Mouse (Mus musculus) intestine, postnatal 0 days (tissue): ENCODE measurements around the gene Popdc3. TPM values are rescaled to one million over a fixed set of nuclear protein-coding genes. Genes with fewer than 3 reads are reported as not detected.

Source experiments
- ATAC-seq: fragments of 200-750 bp; cut with Nextera tagmentation; 2 replicates; pipeline ENCODE4 v1.8.0; 2017; ENCODE audit warnings: mild to moderate bottlenecking, moderate TSS enrichment, moderate library complexity
- H3K27ac ChIP-seq: fragments of 300-500 bp; sonication (generic); 2 replicates; pipeline ENCODE4 v1.5.1; 2014; ENCODE audit warnings: mild to moderate bottlenecking, low read depth, low read length, moderate library complexity
- H3K27me3 ChIP-seq: fragments of 300-500 bp; sonication (generic); replicated peaks from 2 replicates; pipeline ENCODE4 v1.6.1; 2014; ENCODE audit warnings: low read length, mixed read lengths; ENCODE audit not compliant: control insufficient read depth, insufficient read depth
- H3K36me3 ChIP-seq: fragments of 300-500 bp; sonication (generic); 2 replicates; pipeline ENCODE4 v1.6.1; 2014; ENCODE audit warnings: mild to moderate bottlenecking, moderate library complexity; ENCODE audit not compliant: control insufficient read depth, insufficient read depth
- H3K4me1 ChIP-seq: fragments of 300-500 bp; sonication (generic); replicated peaks from 2 replicates; pipeline ENCODE4 v1.6.1; 2014; ENCODE audit warnings: antibody characterized with exemption, low read length, mixed read lengths; ENCODE audit not compliant: control insufficient read depth, insufficient read depth
- H3K4me2 ChIP-seq: fragments of 300-500 bp; sonication (generic); replicated peaks from 2 replicates; pipeline ENCODE4 v1.6.1; 2014; ENCODE audit warnings: low read depth, mild to moderate bottlenecking, moderate library complexity
- H3K4me3 ChIP-seq: fragments of 300-500 bp; sonication (generic); 2 replicates; pipeline ENCODE4 v1.5.1; 2014; ENCODE audit warnings: low read depth, low read length
- H3K9ac ChIP-seq: fragments of 300-500 bp; sonication (generic); 2 replicates; pipeline ENCODE4 v1.6.1; 2014; ENCODE audit warnings: mild to moderate bottlenecking, low read depth, low read length
- H3K9me3 ChIP-seq: fragments of 300-500 bp; sonication (generic); 2 replicates; pipeline ENCODE4 v1.6.1; 2016; ENCODE audit warnings: mixed run types; ENCODE audit not compliant: control insufficient read depth
- CTCF ChIP-seq: sonication (generic); IDR thresholded peaks from 2 replicates; pipeline ENCODE4 v1.5.1; 2016; ENCODE audit warnings: low read depth, mild to moderate bottlenecking, control low read depth, antibody characterized with exemption, moderate library complexity
- WGBS: fragments of 180-500 bp; shearing (Covaris S2); extraction: QIAGEN DNeasy Blood & Tissue Kit; methylation state at CpG from one replicate; pipeline ENCODE4 v1.1.7; 2014; 5-methylcytosine and 5-hydroxymethylcytosine counted together
- polyA plus RNA-seq: library from polyadenylated mRNA; unstranded; fragments of >200 nt; fragmentation: Nextera tagmentation; extraction: Ambion mirVana; gene quantifications from 2 replicates; pipeline ENCODE4 v1.2.1, GENCODE M21; 2015

The Popdc3 gene
- polyA plus RNA-seq, 1 experiment from 2014 or later = 0.57 TPM

- H3K9ac ChIP-seq = no peak overlapping the region
- no peak overlapping the region for H3K27ac ChIP-seq
- no peaks in the 10 kb centered on the region for H3K9me3 ChIP-seq
- H3K4me3 ChIP-seq = no peak overlapping the region
- ATAC-seq = no peak
- H3K4me2 ChIP-seq = no peak overlapping the region
- H3K36me3 ChIP-seq = no peaks in the 10 kb centered on the region
- H3K4me1 ChIP-seq = no peaks in the 10 kb centered on the region
- H3K27me3 ChIP-seq = peaks cover 2% of the 10 kb centered on the region; the same call in 1 of the 2 replicates
- 78% methylated on average over 5 of the region's 5 CpGs for WGBS
- TF ChIP-seq CTCF = no peak
Measured at GRCm38 (mm10) chr10:45295093-45295492, 117.2 kb downstream of the Popdc3 start.

GRCm38 (mm10) chr10:45298503-45298902, 120.6 kb downstream of the Popdc3 start:
- TF ChIP-seq CTCF = no peak
- H3K9ac ChIP-seq = no peak overlapping the region
- H3K9me3 ChIP-seq = no peaks in the 10 kb centered on the region
- H3K4me1 ChIP-seq = no peaks in the 10 kb centered on the region
- ATAC-seq = no peak
- no peak overlapping the region for H3K4me2 ChIP-seq
- no peaks in the 10 kb centered on the region for H3K36me3 ChIP-seq
- no peak overlapping the region for H3K4me3 ChIP-seq
- H3K27me3 ChIP-seq = no peaks in the 10 kb centered on the region
- H3K27ac ChIP-seq = no peak overlapping the region
- whole genome bisulfite sequencing = 78% methylated on average over 6 of the region's 6 CpGs

GRCm38 (mm10) chr10:45299509-45299908, 121.6 kb downstream of the Popdc3 start:
- Histone ChIP-seq H3K4me1 (no peaks in the 10 kb centered on the region), H3K4me3 (no peak overlapping the region), H3K36me3 (no peaks in the 10 kb centered on the region), H3K9ac (no peak overlapping the region), H3K4me2 (no peak overlapping the region), H3K9me3 (no peaks in the 10 kb centered on the region), H3K27me3 (no peaks in the 10 kb centered on the region), H3K27ac (no peak overlapping the region)
- no peak for ATAC-seq
- TF ChIP-seq CTCF = no peak
- 83% methylated on average over 4 of the region's 4 CpGs for WGBS

DNA sequence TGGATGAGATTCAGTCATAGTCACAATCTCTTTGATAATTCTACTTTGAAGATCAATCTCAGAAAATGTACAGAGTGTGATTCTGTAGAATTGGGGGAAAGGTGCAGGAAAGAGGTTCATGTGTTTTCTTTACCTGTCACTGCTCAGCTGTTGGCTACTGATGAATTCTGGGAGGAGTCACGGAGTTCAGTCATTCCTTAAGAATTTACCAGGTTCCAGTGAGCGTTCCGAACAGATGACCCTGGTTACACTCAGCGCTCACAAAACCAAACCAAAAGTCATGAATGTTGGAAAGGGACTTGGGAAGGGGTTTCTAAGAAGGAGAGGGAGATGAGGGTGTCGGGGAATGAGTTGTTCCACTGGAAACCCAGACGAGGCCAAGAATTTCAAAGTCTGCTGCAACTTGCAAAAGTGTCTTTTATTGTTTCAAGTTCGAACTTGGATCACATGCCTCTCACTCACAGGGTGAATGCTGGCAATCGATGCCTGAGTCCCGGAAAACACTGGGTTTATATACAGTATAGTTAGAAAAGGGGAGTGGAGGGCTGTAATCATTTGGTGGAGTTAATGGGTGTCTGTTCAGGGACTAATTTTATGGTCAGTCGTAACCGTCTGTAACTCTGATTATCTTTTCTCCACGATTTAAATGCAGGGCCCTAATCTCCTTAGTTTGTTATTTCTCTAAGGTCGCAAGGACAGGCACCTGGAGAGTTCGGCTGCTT, 125.6 kb downstream of the Popdc3 start:
- WGBS = 25% methylated on average over 14 of the region's 14 CpGs
- no peak for TF ChIP-seq CTCF
- ATAC-seq = peak; percentile 77
- H3K9ac ChIP-seq = no peak overlapping the region
- no peak overlapping the region for H3K27ac ChIP-seq
- H3K9me3 ChIP-seq = no peaks in the 10 kb centered on the region
- H3K4me3 ChIP-seq = no peak overlapping the region
- no peaks in the 10 kb centered on the region for H3K27me3 ChIP-seq
- H3K36me3 ChIP-seq = no peaks in the 10 kb centered on the region
- H3K4me2 ChIP-seq = peak overlapping the region; percentile 35
- no peaks in the 10 kb centered on the region for H3K4me1 ChIP-seq

GRCm38 (mm10) chr10:45305173-45305572, 127.3 kb downstream of the Popdc3 start:
- WGBS = 81% methylated on average over 5 of the region's 5 CpGs
- TF ChIP-seq CTCF = no peak
- H3K27ac ChIP-seq = no peak overlapping the region

GRCm38 (mm10) chr10:45311129-45311528, 133.2 kb downstream of the Popdc3 start:
- no peak for ATAC-seq
- Histone ChIP-seq H3K9me3 (no peaks in the 10 kb centered on the region), H3K27ac (no peak overlapping the region), H3K36me3 (no peaks in the 10 kb centered on the region), H3K27me3 (no peaks in the 10 kb centered on the region), H3K9ac (no peak overlapping the region), H3K4me3 (no peak overlapping the region), H3K4me1 (no peaks in the 10 kb centered on the region), H3K4me2 (no peak overlapping the region)
- TF ChIP-seq CTCF = no peak
- 75% methylated on average over 5 of the region's 5 CpGs for WGBS

More at GRCm38 (mm10) chr10:45305173-45305572, 127.3 kb downstream of the Popdc3 start:
- Histone ChIP-seq H3K9me3 (no peaks in the 10 kb centered on the region), H3K4me3 (no peak overlapping the region), H3K4me1 (no peaks in the 10 kb centered on the region), H3K9ac (no peak overlapping the region), H3K27me3 (no peaks in the 10 kb centered on the region), H3K4me2 (no peak overlapping the region), H3K36me3 (no peaks in the 10 kb centered on the region)
- ATAC-seq = no peak

GRCm38 (mm10) chr10:45311624-45312023, 133.7 kb downstream of the Popdc3 start:
- H3K9ac ChIP-seq = no peak overlapping the region
- 70% methylated on average over 7 of the region's 7 CpGs for WGBS
- no peaks in the 10 kb centered on the region for H3K9me3 ChIP-seq
- TF ChIP-seq CTCF = no peak
- no peak overlapping the region for H3K4me3 ChIP-seq
- no peaks in the 10 kb centered on the region for H3K36me3 ChIP-seq
- no peak overlapping the region for H3K27ac ChIP-seq
- no peaks in the 10 kb centered on the region for H3K4me1 ChIP-seq
- H3K27me3 ChIP-seq = no peaks in the 10 kb centered on the region
- no peak overlapping the region for H3K4me2 ChIP-seq
- no peak for ATAC-seq
